Comparison of ENCODE assay signal across 15 mouse cellular contexts in the genomic region with DNA sequence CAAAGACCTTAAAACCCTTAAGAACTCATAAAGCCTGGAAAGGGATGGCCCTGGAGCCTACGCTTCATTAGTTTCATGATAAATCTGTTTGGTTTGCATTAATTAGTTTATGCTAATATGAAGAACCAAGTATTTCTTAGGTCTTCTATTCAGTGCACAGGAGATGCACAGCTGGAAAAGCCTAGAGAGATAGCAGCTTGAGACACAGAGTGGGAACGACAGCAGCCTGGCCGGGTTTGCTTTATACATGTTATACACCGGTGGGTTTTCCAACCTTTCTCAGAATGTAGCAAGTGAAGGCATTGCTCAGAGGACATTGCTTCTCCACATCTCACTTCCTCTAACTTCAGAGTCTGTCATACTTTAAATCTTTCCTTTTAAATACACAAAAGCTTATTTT.
"Had no signal": no experiment of that assay in that cellular context is flagged by ENCODE, and none has a peak within 500 bp of the region (broad histone marks: within the 10 kb centered on the region; RNA-seq: fewer than 3 reads in every experiment).

No protein-coding gene starts in this region.

- H3K36me3 ChIP-seq: liver, embryonic 12.5 days; midbrain, embryonic 13.5 days had no signal

- H3K27me3 ChIP-seq: liver, embryonic 12.5 days; midbrain, embryonic 13.5 days had no signal

- ATAC-seq: liver, embryonic 12.5 days had no signal

- DNase-seq: lung, adult 18-20 months; lung, postnatal 10 days; lung, postnatal 4 days; retina, postnatal 1 day; right cerebral cortex, adult 18-20 months; right cerebral cortex, postnatal 25 days; right cerebral cortex, postnatal 4 days; spleen, adult 18-20 months; thymus, adult 18-20 months; thymus, postnatal 14 days; thymus, postnatal 36 days had no signal

- H3K4me3 ChIP-seq: myocyte had no signal

- H3K9me3 ChIP-seq: liver, embryonic 12.5 days; midbrain, embryonic 13.5 days had no signal

- H3K27ac ChIP-seq: liver, embryonic 12.5 days; liver, embryonic 14.5 days; midbrain, embryonic 13.5 days had no signal

- H3K4me1 ChIP-seq: liver, embryonic 12.5 days had no signal

- H3K9ac ChIP-seq: liver, embryonic 12.5 days; liver, embryonic 14.5 days had no signal
